Mouse (Mus musculus): ENCODE measurements around the gene Cdc27. TPM values are rescaled to one million over a fixed set of nuclear protein-coding genes. Genes with fewer than 3 reads are reported as not detected.

The Cdc27 gene
- total and polyA plus RNA-seq, 3 experiments, result 34.0 to 86.8 (median 71.9) TPM

- Histone ChIP-seq H3K4me3 (replicated peaks in 1 of 3; ENCODE audit: low read depth in 2 of 3, low read length in 2 of 3, poor library complexity in 1 of 3) (no peak overlapping the region), H3K27ac (ENCODE audit: insufficient read depth, low read depth) (no peak overlapping the region; the same call in 1 of the 2 replicates), H3K9me3 (replicated peaks; ENCODE audit: low read length) (peaks cover 2% of the 10 kb centered on the region), H3K79me2 (replicated peaks; ENCODE audit: control insufficient read depth, extremely low read depth, insufficient read depth, poor library complexity, severe bottlenecking) (no peaks in the 10 kb centered on the region), H3K27me3 (replicated peaks) (no peaks in the 10 kb centered on the region), H3K9ac (ENCODE audit: insufficient read depth, low read depth) (no peak overlapping the region), H3K36me3 (replicated peaks in 1 of 2; ENCODE audit: control insufficient read depth in 1 of 2, insufficient read depth in 1 of 2, low read length in 1 of 2) (no peaks in the 10 kb centered on the region), H3K4me2 (ENCODE audit: insufficient read depth, low read depth, poor library complexity, severe bottlenecking) (no peak overlapping the region), H3K4me1 (ENCODE audit: control insufficient read depth in 1 of 2, insufficient read depth in 2 of 2) (peaks cover 0 to 2% of the 10 kb centered on the region in 2 experiments; a peak in 1 of 4 replicates)
- in situ Hi-C loops (cut with MboI; ENCODE audit: low pct_ligation_motif_present, low pct_unique_long_range_greater_than_20kb, low sequenced_read_pairs), result no loop called here
- TF ChIP-seq MAX (IDR thresholded peaks at IDR 0.05; ENCODE audit: low read length) (no peak), USF1 (IDR thresholded peaks at IDR 0.05; ENCODE audit: low read depth, low read length) (no peak), SMC3 (IDR thresholded peaks at IDR 0.05; ENCODE audit: low read depth, low read length) (no peak), EP300 (IDR thresholded peaks at IDR 0.05; ENCODE audit: low read length) (no peak), MAFK (IDR thresholded peaks at IDR 0.05; ENCODE audit: insufficient replicate concordance, low read length) (no peak)
- no peak for DNase-seq (ENCODE audit: extremely low read depth)
- dilution Hi-C loops (cut with MboI; ENCODE audit: extremely low pct_ligation_motif_present, extremely low pct_unique_long_range_greater_than_20kb, low sequenced_read_pairs), result no loop called here
Observed at GRCm38 (mm10) chr11:104563496-104563895, 13.1 kb upstream of the Cdc27 start.

- H3K4me2 ChIP-seq (ENCODE audit: insufficient read depth, low read depth, poor library complexity, severe bottlenecking), result no peak overlapping the region
- H3K4me3 ChIP-seq (replicated peaks in 1 of 3; ENCODE audit: low read depth in 2 of 3, low read length in 2 of 3, poor library complexity in 1 of 3), result no peak overlapping the region
- in situ Hi-C loops (cut with MboI; ENCODE audit: low pct_ligation_motif_present, low pct_unique_long_range_greater_than_20kb, low sequenced_read_pairs), result no loop called here
- H3K36me3 ChIP-seq (replicated peaks in 1 of 2; ENCODE audit: control insufficient read depth in 1 of 2, insufficient read depth in 1 of 2, low read length in 1 of 2), result no peaks in the 10 kb centered on the region
- H3K79me2 ChIP-seq (replicated peaks; ENCODE audit: control insufficient read depth, extremely low read depth, insufficient read depth, poor library complexity, severe bottlenecking), result no peaks in the 10 kb centered on the region
- DNase-seq (ENCODE audit: extremely low read depth), result no peak
- no peak overlapping the region for H3K9ac ChIP-seq (ENCODE audit: insufficient read depth, low read depth)
- no peak overlapping the region for H3K27ac ChIP-seq (ENCODE audit: insufficient read depth, low read depth)
- no peaks in the 10 kb centered on the region for H3K27me3 ChIP-seq (replicated peaks)
- H3K4me1 ChIP-seq (ENCODE audit: control insufficient read depth in 1 of 2, insufficient read depth in 2 of 2), result peaks cover 2 to 7% of the 10 kb centered on the region in 2 experiments; a peak in 2 of 4 replicates
- peaks cover 2% of the 10 kb centered on the region for H3K9me3 ChIP-seq (replicated peaks; ENCODE audit: low read length)
- dilution Hi-C loops (cut with MboI; ENCODE audit: extremely low pct_ligation_motif_present, extremely low pct_unique_long_range_greater_than_20kb, low sequenced_read_pairs), result no loop called here
- no peak for TF ChIP-seq ETS1 (conservative IDR thresholded peaks at IDR 0.05; ENCODE audit: low read depth, low read length)
- TF ChIP-seq POLR2A (IDR thresholded peaks at IDR 0.05; ENCODE audit: low read depth, low read length), result no peak
- TF ChIP-seq SMC3 (IDR thresholded peaks at IDR 0.05; ENCODE audit: low read depth, low read length), result no peak
- no peak for TF ChIP-seq CTCF (conservative IDR thresholded peaks at IDR 0.05 in 1 of 2, IDR thresholded peaks at IDR 0.05 in 1 of 2; ENCODE audit: low read depth in 2 of 2, low read length in 2 of 2)
- no peak for TF ChIP-seq NRF1 (IDR thresholded peaks at IDR 0.05; ENCODE audit: low read depth, low read length)
- no peak for TF ChIP-seq USF2 (conservative IDR thresholded peaks at IDR 0.05; ENCODE audit: low read depth, low read length)
- no peak for TF ChIP-seq POLR2AphosphoS2 (IDR thresholded peaks at IDR 0.05; ENCODE audit: low read depth, low read length)
Observed at GRCm38 (mm10) chr11:104560971-104561370, 10.6 kb upstream of the Cdc27 start.

GRCm38 (mm10) chr11:104558651-104559403 lies 8.4 kb upstream of the Cdc27 start:
- Histone ChIP-seq H3K9me3 (replicated peaks; ENCODE audit: low read length) (peaks cover 2% of the 10 kb centered on the region), H3K79me2 (replicated peaks; ENCODE audit: control insufficient read depth, extremely low read depth, insufficient read depth, poor library complexity, severe bottlenecking) (no peaks in the 10 kb centered on the region), H3K4me1 (ENCODE audit: control insufficient read depth in 1 of 2, insufficient read depth in 2 of 2) (peaks cover 2 to 8% of the 10 kb centered on the region in 2 experiments; a peak in 2 of 4 replicates), H3K27ac (ENCODE audit: insufficient read depth, low read depth) (no peak overlapping the region), H3K4me2 (ENCODE audit: insufficient read depth, low read depth, poor library complexity, severe bottlenecking) (no peak overlapping the region), H3K36me3 (replicated peaks in 1 of 2; ENCODE audit: control insufficient read depth in 1 of 2, insufficient read depth in 1 of 2, low read length in 1 of 2) (no peaks in the 10 kb centered on the region), H3K27me3 (replicated peaks) (no peaks in the 10 kb centered on the region), H3K9ac (ENCODE audit: insufficient read depth, low read depth) (no peak overlapping the region), H3K4me3 (replicated peaks in 1 of 3; ENCODE audit: low read depth in 2 of 3, low read length in 2 of 3, poor library complexity in 1 of 3) (no peak overlapping the region)
- DNase-seq (ENCODE audit: extremely low read depth), result no peak
- in situ Hi-C loops (cut with MboI; ENCODE audit: low pct_ligation_motif_present, low pct_unique_long_range_greater_than_20kb, low sequenced_read_pairs), result no loop called here
- dilution Hi-C loops (cut with MboI; ENCODE audit: extremely low pct_ligation_motif_present, extremely low pct_unique_long_range_greater_than_20kb, low sequenced_read_pairs), result no loop called here
- TF ChIP-seq CHD2 (IDR thresholded peaks at IDR 0.05; ENCODE audit: low read length) (peak; percentile 51; the same call in 1 of the 2 replicates), MAFK (IDR thresholded peaks at IDR 0.05; ENCODE audit: insufficient replicate concordance, low read length) (no peak)

Measured in CH12.LX (cell line).